Mouse (Mus musculus): ENCODE results near the gene H2-Ob.

GRCm38 (mm10) chr17:34247047-34247446 is 8.3 kb downstream of the H2-Ob start:
- no peak for TF ChIP-seq CTCF (IDR thresholded peaks at IDR 0.05; ENCODE audit: extremely low read depth, insufficient read depth, insufficient read length, insufficient replicate concordance)
- no peak for TF ChIP-seq POLR2A (IDR thresholded peaks at IDR 0.05; ENCODE audit: low read depth, low read length)
